Mouse (Mus musculus) thymus, adult 2 months (tissue): ENCODE data around the gene Hdac11. TPM values are rescaled to one million over a fixed set of nuclear protein-coding genes. Genes with fewer than 3 reads are reported as not detected.
A peak's percentile ranks its signal among the peaks of the same experiment; 100 is the strongest.

ENCODE experiments used
- DNase-seq: peaks from one replicate; pipeline ENCODE4 v3.0.0; 2021
- H3K27ac ChIP-seq: fragments of 200-500 bp; 2 replicates; pipeline ENCODE4 v1.5.1; 2012; ENCODE audit warnings: low read length, control low read depth; ENCODE audit not compliant: control insufficient read depth, insufficient read depth
- H3K27me3 ChIP-seq: fragments of 200-500 bp; 2 replicates; pipeline ENCODE4 v1.6.1; 2012; ENCODE audit warnings: mild to moderate bottlenecking, low read length, moderate library complexity, mixed read lengths; ENCODE audit not compliant: control insufficient read depth, insufficient read depth
- H3K36me3 ChIP-seq: fragments of 200-500 bp; 2 replicates; pipeline ENCODE4 v1.6.1; 2012; ENCODE audit warnings: mild to moderate bottlenecking, low read length, moderate library complexity; ENCODE audit not compliant: control insufficient read depth, insufficient read depth
- H3K4me1 ChIP-seq: fragments of 200-500 bp; replicated peaks from 2 replicates; pipeline ENCODE4 v1.6.1; 2012; ENCODE audit warnings: low read length; ENCODE audit not compliant: control insufficient read depth, insufficient read depth
- H3K4me3 ChIP-seq: fragments of 200-500 bp; 2 replicates; pipeline ENCODE4 v1.5.1; 2012; ENCODE audit warnings: mild to moderate bottlenecking, low read length, control low read depth, moderate library complexity; ENCODE audit not compliant: control insufficient read depth, insufficient read depth
- CTCF ChIP-seq: fragments of 200-500 bp; IDR thresholded peaks from 2 replicates; pipeline ENCODE4 v1.5.1; 2012; ENCODE audit warnings: mild to moderate bottlenecking, control low read depth, low read length, moderate library complexity, borderline replicate concordance; ENCODE audit not compliant: control insufficient read depth, poor library complexity, insufficient read depth; ENCODE audit errors: extremely low read depth
- POLR2A ChIP-seq: fragments of 200-500 bp; IDR thresholded peaks from 2 replicates; pipeline ENCODE4 v1.6.1; 2012; ENCODE audit warnings: mild to moderate bottlenecking, low read length, control low read depth, moderate library complexity; ENCODE audit not compliant: control insufficient read depth, poor library complexity, insufficient read depth; ENCODE audit errors: extremely low read depth
- WGBS: fragments of 180-500 bp; shearing (Covaris S2); methylation state at CpG from one replicate; pipeline ENCODE4 v1.1.7; 2018; 5-methylcytosine and 5-hydroxymethylcytosine counted together
- polyA plus RNA-seq: library from polyadenylated mRNA; depleted of rRNA; stranded (reverse); fragments of >200 nt; gene quantifications from 2 replicates; pipeline ENCODE4 v1.2.3, GENCODE M21; 2012

Gene Hdac11
- polyA plus RNA-seq, 1 experiment: 16.6 TPM

DNA sequence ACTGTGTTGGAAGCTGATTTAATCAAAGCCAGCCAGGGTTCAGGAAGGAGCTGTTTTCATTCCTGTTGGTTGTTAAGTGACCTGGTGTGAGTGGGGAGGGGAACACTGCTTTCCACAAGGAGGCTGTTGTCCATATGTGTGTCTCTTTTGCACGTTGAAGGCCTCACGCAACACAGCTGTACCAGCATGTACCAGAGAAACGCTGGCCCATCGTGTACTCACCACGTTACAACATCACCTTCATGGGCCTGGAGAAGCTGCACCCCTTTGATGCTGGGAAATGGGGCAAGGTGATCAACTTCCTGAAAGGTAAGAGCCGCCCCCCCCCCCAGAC, 739 bp downstream of the Hdac11 start:
- 57% methylated on average over 6 of the region's 6 CpGs for whole genome bisulfite sequencing
- Histone ChIP-seq H3K27me3 (no peaks in the 10 kb centered on the region), H3K4me1 (peaks cover 46% of the 10 kb centered on the region), H3K4me3 (peak overlapping the region; percentile 55), H3K36me3 (no peaks in the 10 kb centered on the region), H3K27ac (no peak overlapping the region)
- DNase-seq: no peak
- no peak for TF ChIP-seq CTCF
- TF ChIP-seq POLR2A: no peak

DNA sequence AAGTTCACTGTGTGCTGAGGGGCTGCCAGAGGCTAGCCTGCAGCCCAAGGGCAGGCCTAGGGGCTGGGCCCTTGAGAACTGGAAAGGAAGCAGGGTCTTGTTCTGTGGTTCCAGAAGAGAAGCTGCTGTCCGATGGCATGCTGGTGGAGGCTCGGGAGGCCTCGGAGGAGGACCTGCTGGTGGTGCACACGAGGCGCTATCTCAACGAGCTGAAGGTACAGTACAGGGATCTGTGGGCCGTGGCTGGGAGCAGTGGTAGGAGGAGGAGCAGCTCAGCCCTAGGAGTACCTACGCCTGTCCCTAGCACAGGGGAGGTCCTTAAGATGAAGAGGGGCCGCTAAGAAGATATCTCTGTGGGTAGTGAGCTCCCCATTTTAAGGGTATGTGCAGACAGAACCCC, 2.6 kb downstream of the Hdac11 start:
- no peak for DNase-seq
- H3K27ac ChIP-seq: no peak overlapping the region
- 71% methylated on average over 9 of the region's 9 CpGs for WGBS
- H3K27me3 ChIP-seq: no peaks in the 10 kb centered on the region
- no peaks in the 10 kb centered on the region for H3K36me3 ChIP-seq
- TF ChIP-seq POLR2A: no peak
- no peak for TF ChIP-seq CTCF
- H3K4me1 ChIP-seq: peaks cover 32% of the 10 kb centered on the region
- H3K4me3 ChIP-seq: no peak overlapping the region

DNA sequence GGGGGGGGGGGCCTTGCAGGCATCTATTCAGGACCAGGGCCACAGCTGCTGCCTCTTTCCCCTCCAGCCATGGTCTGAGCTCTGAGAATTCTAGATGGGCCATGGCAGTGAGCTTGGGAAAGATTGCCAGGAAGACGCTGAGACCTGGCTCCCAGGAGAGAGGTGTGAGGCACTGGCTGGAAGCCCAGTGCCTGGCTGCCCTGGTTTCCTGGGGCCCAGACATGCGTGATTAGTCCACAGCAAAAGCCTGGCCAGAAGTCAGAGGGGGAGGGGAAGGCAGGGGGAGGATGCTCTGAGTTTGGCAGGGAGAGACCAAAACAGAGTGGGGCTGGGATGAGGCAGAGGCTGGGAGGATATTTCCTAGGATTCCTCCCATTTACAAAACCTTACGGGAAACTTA, 3.9 kb downstream of the Hdac11 start:
- Histone ChIP-seq H3K36me3 (no peaks in the 10 kb centered on the region), H3K27me3 (no peaks in the 10 kb centered on the region), H3K4me3 (no peak overlapping the region), H3K4me1 (peaks cover 25% of the 10 kb centered on the region), H3K27ac (no peak overlapping the region)
- 88% methylated on average over 3 of the region's 3 CpGs for WGBS
- no peak for TF ChIP-seq POLR2A
- TF ChIP-seq CTCF: no peak
- DNase-seq: no peak

DNA sequence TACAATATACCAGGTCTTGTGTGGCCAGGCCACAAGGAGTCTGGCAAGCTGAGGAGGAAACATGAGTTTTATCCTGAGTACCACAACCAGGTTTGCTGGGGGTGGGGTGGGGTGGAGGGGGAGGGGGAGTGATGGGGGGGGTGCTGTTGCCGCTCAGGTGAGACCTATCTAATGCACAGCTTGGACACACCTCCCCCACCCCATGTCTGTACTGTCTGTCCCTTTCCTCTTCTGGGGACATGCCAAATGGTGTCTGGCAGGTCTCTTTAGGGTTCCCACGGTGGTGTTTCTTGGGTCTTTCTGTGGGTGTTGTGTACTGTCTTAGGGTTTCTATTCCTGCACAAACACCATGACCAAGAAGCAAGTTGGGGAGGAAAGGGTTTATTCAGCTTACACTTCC, 4.5 kb downstream of the Hdac11 start:
- H3K27me3 ChIP-seq: no peaks in the 10 kb centered on the region
- no peak overlapping the region for H3K4me3 ChIP-seq
- H3K27ac ChIP-seq: no peak overlapping the region
- TF ChIP-seq POLR2A (no peak), CTCF (no peak)
- H3K4me1 ChIP-seq: peaks cover 22% of the 10 kb centered on the region
- DNase-seq: no peak
- H3K36me3 ChIP-seq: no peaks in the 10 kb centered on the region
- 92% methylated on average over 2 of the region's 2 CpGs for WGBS

DNA sequence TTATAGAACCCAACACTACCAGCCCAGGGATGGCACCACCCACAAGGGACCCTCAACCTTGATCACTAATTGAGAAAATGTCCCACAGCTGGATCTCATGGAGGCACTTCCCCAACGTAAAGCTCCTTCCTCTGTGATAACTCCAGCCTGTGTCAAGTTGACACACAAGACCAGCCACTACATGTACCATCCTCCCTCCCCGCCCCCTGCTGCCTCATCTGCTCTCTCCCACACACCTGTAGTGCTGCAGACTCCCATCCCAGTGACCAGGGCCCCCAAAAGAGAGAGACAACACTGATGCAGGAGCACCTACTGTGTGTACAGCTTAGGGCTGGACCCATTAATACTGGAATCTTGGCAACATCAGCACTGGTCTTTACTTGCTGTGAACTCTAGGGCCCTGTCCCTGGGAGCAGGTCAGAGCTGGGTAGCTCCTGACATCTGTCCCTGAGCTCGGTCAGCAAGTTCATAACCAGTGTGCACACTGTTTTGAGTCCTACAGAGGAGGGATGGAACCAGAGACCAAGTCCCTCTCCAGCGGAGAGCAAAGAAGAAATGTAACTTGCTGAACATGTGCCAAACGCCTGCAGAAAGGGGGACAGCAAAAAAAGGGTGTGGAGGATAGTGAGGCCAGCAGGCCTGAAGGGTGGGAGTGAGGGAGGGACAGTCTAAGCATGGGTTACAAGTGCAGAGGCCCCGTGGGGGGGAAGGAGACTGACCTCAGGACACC, 5.2 kb downstream of the Hdac11 start:
- H3K27me3 ChIP-seq: no peaks in the 10 kb centered on the region
- 92% methylated on average over 6 of the region's 6 CpGs for WGBS
- no peaks in the 10 kb centered on the region for H3K36me3 ChIP-seq
- no peak overlapping the region for H3K4me3 ChIP-seq
- no peak for DNase-seq
- TF ChIP-seq POLR2A (no peak), CTCF (no peak)
- peaks cover 18% of the 10 kb centered on the region for H3K4me1 ChIP-seq
- no peak overlapping the region for H3K27ac ChIP-seq

DNA sequence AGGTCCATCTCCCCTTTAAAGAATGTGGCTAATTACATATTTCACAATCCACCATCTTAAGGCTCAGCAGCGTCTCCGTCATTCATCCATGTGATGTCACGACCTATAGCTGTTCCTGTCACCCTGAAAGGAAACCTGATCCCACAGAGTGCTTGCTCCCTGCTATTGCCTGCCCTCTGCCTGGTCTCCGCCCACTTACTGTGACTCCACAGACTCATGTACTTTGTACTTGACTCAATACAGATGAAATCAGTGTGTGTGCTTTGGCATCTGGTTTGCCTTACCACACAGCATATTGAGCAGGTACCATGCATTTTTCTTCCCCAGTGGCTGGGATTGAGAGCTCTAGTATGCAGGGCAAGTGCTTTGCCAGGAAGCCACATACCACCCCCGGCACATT, 5.8 kb downstream of the Hdac11 start:
- Histone ChIP-seq H3K36me3 (no peaks in the 10 kb centered on the region), H3K27me3 (no peaks in the 10 kb centered on the region), H3K4me1 (peaks cover 12% of the 10 kb centered on the region), H3K4me3 (no peak overlapping the region), H3K27ac (no peak overlapping the region)
- no peak for TF ChIP-seq CTCF
- TF ChIP-seq POLR2A: no peak
- DNase-seq: no peak
- 98% methylated on average over 5 of the region's 5 CpGs for WGBS

DNA sequence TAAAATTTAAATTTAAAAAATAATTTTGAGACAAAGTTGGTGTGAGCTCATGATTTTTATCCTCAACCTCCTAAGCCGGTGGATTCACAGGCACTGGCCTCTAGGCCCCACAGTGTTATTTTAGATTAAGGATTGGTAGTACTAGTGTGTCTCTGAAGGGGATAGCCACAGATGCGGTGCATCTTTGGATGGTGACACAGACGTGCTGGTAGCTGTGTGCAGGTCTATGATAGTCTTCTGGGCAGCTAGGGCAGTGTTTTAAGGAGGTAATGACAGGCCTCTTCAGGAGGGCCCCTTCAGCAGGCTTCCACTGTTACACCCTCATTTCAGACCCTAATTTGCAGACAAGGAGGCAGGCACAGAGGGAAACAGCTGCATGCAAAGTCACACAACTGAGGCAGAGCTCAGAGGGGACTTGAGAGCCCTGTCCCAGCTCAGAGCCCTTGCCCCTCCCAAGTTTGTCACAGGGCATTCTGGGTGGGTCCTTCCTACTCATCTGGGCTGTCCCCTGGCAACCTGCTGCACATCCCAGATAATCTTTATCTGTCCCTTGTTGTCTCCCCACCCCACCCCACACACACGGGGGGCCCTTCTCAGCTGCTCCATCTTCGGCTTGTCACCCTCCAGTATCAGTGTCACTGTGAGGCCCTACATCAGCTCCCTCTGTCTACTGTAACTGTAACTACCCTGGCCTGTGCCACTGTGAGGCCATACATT, 6.9 kb downstream of the Hdac11 start:
- no peaks in the 10 kb centered on the region for H3K36me3 ChIP-seq
- H3K27ac ChIP-seq: no peak overlapping the region
- H3K27me3 ChIP-seq: no peaks in the 10 kb centered on the region
- H3K4me1 ChIP-seq: peaks cover 6% of the 10 kb centered on the region
- TF ChIP-seq POLR2A: no peak
- no peak for TF ChIP-seq CTCF
- 96% methylated on average over 5 of the region's 5 CpGs for WGBS
- DNase-seq: no peak
- H3K4me3 ChIP-seq: no peak overlapping the region
